Mouse (Mus musculus) kidney, embryonic 14.5 days (tissue): ENCODE measurements around the gene Ccdc148. TPM values are rescaled to one million over a fixed set of nuclear protein-coding genes. Genes with fewer than 3 reads are reported as not detected.

Experiments
- ATAC-seq: fragments of 200-750 bp; cut with Nextera tagmentation; 2 replicates; pipeline ENCODE4 v1.8.0; 2017; ENCODE audit warnings: moderate number of reproducible peaks, mild to moderate bottlenecking, moderate TSS enrichment, moderate library complexity; ENCODE audit not compliant: low FRiP score, low TSS enrichment
- H3K27ac ChIP-seq: fragments of 300-500 bp; sonication (generic); 2 replicates; pipeline ENCODE4 v1.5.1; 2014; ENCODE audit warnings: low read depth, mild to moderate bottlenecking, low read length, moderate library complexity, mixed read lengths
- H3K27me3 ChIP-seq: fragments of 300-500 bp; sonication (generic); 2 replicates; pipeline ENCODE4 v1.6.1; 2014; ENCODE audit warnings: mild to moderate bottlenecking, low read length; ENCODE audit not compliant: control insufficient read depth, insufficient read depth
- H3K36me3 ChIP-seq: fragments of 300-500 bp; sonication (generic); 2 replicates; pipeline ENCODE4 v1.6.1; 2014; ENCODE audit warnings: low read length, mixed read lengths; ENCODE audit not compliant: control insufficient read depth, insufficient read depth
- H3K4me1 ChIP-seq: fragments of 300-500 bp; sonication (generic); 2 replicates; pipeline ENCODE4 v1.6.1; 2014; ENCODE audit warnings: low read length, mixed read lengths; ENCODE audit not compliant: control insufficient read depth, insufficient read depth
- H3K4me2 ChIP-seq: fragments of 300-500 bp; sonication (generic); replicated peaks from 2 replicates; pipeline ENCODE4 v1.6.1; 2014; ENCODE audit warnings: low read depth, mild to moderate bottlenecking, low read length
- H3K4me3 ChIP-seq: fragments of 300-500 bp; sonication (generic); 2 replicates; pipeline ENCODE4 v1.5.1; 2014; ENCODE audit warnings: mild to moderate bottlenecking, low read length
- H3K9ac ChIP-seq: fragments of 300-500 bp; sonication (generic); 2 replicates; pipeline ENCODE4 v1.6.1; 2014; ENCODE audit warnings: low read depth, mild to moderate bottlenecking, low read length, moderate library complexity
- H3K9me3 ChIP-seq: fragments of 300-500 bp; sonication (generic); 2 replicates; pipeline ENCODE4 v1.6.1; 2016; ENCODE audit warnings: low read length; ENCODE audit not compliant: control insufficient read depth
- WGBS: fragments of 180-500 bp; shearing (Covaris S2); extraction: QIAGEN DNeasy Blood & Tissue Kit; methylation state at CpG from one replicate; pipeline ENCODE4 v1.1.7; 2014; 5-methylcytosine and 5-hydroxymethylcytosine counted together
- polyA plus RNA-seq: library from polyadenylated mRNA; unstranded; fragments of >200 nt; fragmentation: Nextera tagmentation; extraction: Ambion mirVana; gene quantifications from 2 replicates; pipeline ENCODE4 v1.2.1, GENCODE M21; 2014

The Ccdc148 gene
- polyA plus RNA-seq, 1 experiment from 2014 or later: 1.2 TPM

- Histone ChIP-seq H3K27me3 (no peaks in the 10 kb centered on the region), H3K4me3 (no peak overlapping the region), H3K9me3 (no peaks in the 10 kb centered on the region), H3K4me2 (no peak overlapping the region), H3K27ac (no peak overlapping the region), H3K9ac (no peak overlapping the region), H3K4me1 (peaks cover 13% of the 10 kb centered on the region; the same call in 1 of the 2 replicates), H3K36me3 (no peaks in the 10 kb centered on the region)
- ATAC-seq: no peak
- WGBS: 71% methylated on average over 2 of the region's 2 CpGs
Observed at GRCm38 (mm10) chr2:59158117-59158516, 2.4 kb downstream of the Ccdc148 start.

- Histone ChIP-seq H3K36me3 (no peaks in the 10 kb centered on the region), H3K4me3 (no peak overlapping the region), H3K27ac (no peak overlapping the region), H3K4me2 (no peak overlapping the region), H3K27me3 (no peaks in the 10 kb centered on the region), H3K9ac (no peak overlapping the region), H3K9me3 (no peaks in the 10 kb centered on the region), H3K4me1 (peaks cover 4% of the 10 kb centered on the region; the same call in 1 of the 2 replicates)
- no peak for ATAC-seq
Observed at GRCm38 (mm10) chr2:59155428-59155827, 5.1 kb downstream of the Ccdc148 start.

GRCm38 (mm10) chr2:59131044-59131443 is 29.4 kb downstream of the Ccdc148 start:
- Histone ChIP-seq H3K9me3 (no peaks in the 10 kb centered on the region), H3K27ac (no peak overlapping the region), H3K9ac (no peak overlapping the region), H3K4me1 (no peaks in the 10 kb centered on the region), H3K4me3 (no peak overlapping the region), H3K36me3 (no peaks in the 10 kb centered on the region), H3K27me3 (no peaks in the 10 kb centered on the region), H3K4me2 (no peak overlapping the region)
- ATAC-seq: no peak
- 91% methylated on average over 8 of the region's 8 CpGs for WGBS

- no peak for ATAC-seq
- WGBS: 87% methylated on average over 8 of the region's 8 CpGs
- no peaks in the 10 kb centered on the region for H3K9me3 ChIP-seq
Observed at GRCm38 (mm10) chr2:59129821-59130220, 30.7 kb downstream of the Ccdc148 start.

GRCm38 (mm10) chr2:59129023-59129422 is 31.5 kb downstream of the Ccdc148 start:
- no peaks in the 10 kb centered on the region for H3K36me3 ChIP-seq
- H3K27ac ChIP-seq: no peak overlapping the region
- no peaks in the 10 kb centered on the region for H3K4me1 ChIP-seq
- H3K4me2 ChIP-seq: no peak overlapping the region
- 70% methylated on average over 7 of the region's 7 CpGs for WGBS
- H3K27me3 ChIP-seq: no peaks in the 10 kb centered on the region
- no peak for ATAC-seq
- H3K9ac ChIP-seq: no peak overlapping the region
- no peak overlapping the region for H3K4me3 ChIP-seq
- H3K9me3 ChIP-seq: no peaks in the 10 kb centered on the region

More at GRCm38 (mm10) chr2:59129821-59130220, 30.7 kb downstream of the Ccdc148 start:
- Histone ChIP-seq H3K4me2 (no peak overlapping the region), H3K4me3 (no peak overlapping the region), H3K4me1 (no peaks in the 10 kb centered on the region), H3K9ac (no peak overlapping the region), H3K27ac (no peak overlapping the region), H3K27me3 (no peaks in the 10 kb centered on the region), H3K36me3 (no peaks in the 10 kb centered on the region)

GRCm38 (mm10) chr2:59055615-59056145 is 104.8 kb downstream of the Ccdc148 start:
- Histone ChIP-seq H3K4me3 (no peak overlapping the region), H3K9ac (no peak overlapping the region)
- 82% methylated on average over 5 of the region's 5 CpGs for WGBS

GRCm38 (mm10) chr2:59054339-59054738 is 106.1 kb downstream of the Ccdc148 start:
- Histone ChIP-seq H3K27ac (no peak overlapping the region), H3K4me1 (no peaks in the 10 kb centered on the region), H3K36me3 (no peaks in the 10 kb centered on the region), H3K4me2 (no peak overlapping the region), H3K4me3 (no peak overlapping the region), H3K9me3 (no peaks in the 10 kb centered on the region), H3K9ac (no peak overlapping the region), H3K27me3 (no peaks in the 10 kb centered on the region)
- 72% methylated on average over 5 of the region's 5 CpGs for WGBS
- ATAC-seq: no peak

More at GRCm38 (mm10) chr2:59055615-59056145, 104.8 kb downstream of the Ccdc148 start:
- ATAC-seq: no peak
- H3K4me2 ChIP-seq: no peak overlapping the region
- H3K4me1 ChIP-seq: no peaks in the 10 kb centered on the region
- H3K27me3 ChIP-seq: no peaks in the 10 kb centered on the region
- no peak overlapping the region for H3K27ac ChIP-seq
- H3K9me3 ChIP-seq: no peaks in the 10 kb centered on the region
- no peaks in the 10 kb centered on the region for H3K36me3 ChIP-seq

GRCm38 (mm10) chr2:59053461-59054039 is 106.9 kb downstream of the Ccdc148 start:
- Histone ChIP-seq H3K4me2 (no peak overlapping the region), H3K9me3 (no peaks in the 10 kb centered on the region), H3K36me3 (no peaks in the 10 kb centered on the region), H3K27ac (no peak overlapping the region), H3K4me3 (no peak overlapping the region), H3K27me3 (no peaks in the 10 kb centered on the region), H3K9ac (no peak overlapping the region), H3K4me1 (no peaks in the 10 kb centered on the region)
- WGBS: 68% methylated on average over 7 of the region's 7 CpGs
- no peak for ATAC-seq

GRCm38 (mm10) chr2:59050245-59050824 is 110.1 kb downstream of the Ccdc148 start:
- H3K9me3 ChIP-seq: no peaks in the 10 kb centered on the region
- no peak overlapping the region for H3K4me3 ChIP-seq
- H3K4me1 ChIP-seq: no peaks in the 10 kb centered on the region
- H3K27me3 ChIP-seq: no peaks in the 10 kb centered on the region
- ATAC-seq: no peak
- WGBS: 75% methylated on average over 8 of the region's 8 CpGs
- no peak overlapping the region for H3K4me2 ChIP-seq
- H3K27ac ChIP-seq: no peak overlapping the region
- no peak overlapping the region for H3K9ac ChIP-seq
- no peaks in the 10 kb centered on the region for H3K36me3 ChIP-seq
